Mouse (Mus musculus): Measurements from ENCODE around the gene Slc40a1. TPM values are rescaled to one million over a fixed set of nuclear protein-coding genes. Genes with fewer than 3 reads are reported as not detected.

Slc40a1 gene
- total and polyA plus RNA-seq, 3 experiments, result 1.5 to 12.6 (median 5.2) TPM

GRCm38 (mm10) chr1:45883378-45883777, 42.9 kb downstream of the Slc40a1 start:
- no peak for DNase-seq

- no peak for DNase-seq
Observed at GRCm38 (mm10) chr1:45882076-45882475, 44.2 kb downstream of the Slc40a1 start.

GRCm38 (mm10) chr1:45881228-45881832, 45.0 kb downstream of the Slc40a1 start:
- no peak for DNase-seq

GRCm38 (mm10) chr1:45877463-45877862, 48.9 kb downstream of the Slc40a1 start:
- DNase-seq, result no peak

- DNase-seq, result no peak
Observed at GRCm38 (mm10) chr1:45876450-45877198, 49.7 kb downstream of the Slc40a1 start.

- no peak for DNase-seq
Observed at GRCm38 (mm10) chr1:45875640-45876039, 50.7 kb downstream of the Slc40a1 start.

GRCm38 (mm10) chr1:45873250-45873649, 53.1 kb downstream of the Slc40a1 start:
- DNase-seq, result no peak

- DNase-seq, result no peak
Observed at GRCm38 (mm10) chr1:45868479-45869137, 57.7 kb downstream of the Slc40a1 start.

GRCm38 (mm10) chr1:45868050-45868449, 58.3 kb downstream of the Slc40a1 start:
- DNase-seq, result no peak

GRCm38 (mm10) chr1:45866288-45867018, 59.9 kb downstream of the Slc40a1 start:
- no peak for DNase-seq

- no peak for DNase-seq
Observed at GRCm38 (mm10) chr1:45865727-45866126, 60.6 kb downstream of the Slc40a1 start.

- DNase-seq, result no peak
Observed at GRCm38 (mm10) chr1:45865316-45865715, 61.0 kb downstream of the Slc40a1 start.

- peak; percentile 23 for DNase-seq
Observed at GRCm38 (mm10) chr1:45864564-45865014, 61.7 kb downstream of the Slc40a1 start.

GRCm38 (mm10) chr1:45863641-45864040, 62.7 kb downstream of the Slc40a1 start:
- DNase-seq, result no peak

GRCm38 (mm10) chr1:45861162-45861561, 65.2 kb downstream of the Slc40a1 start:
- no peak for DNase-seq

GRCm38 (mm10) chr1:45860349-45860748, 66.0 kb downstream of the Slc40a1 start:
- no peak for DNase-seq

Other genes with a start within 250 kb of the Slc40a1 start
- gene Wdr75, start 131.4 kb downstream of the Slc40a1 start, total RNA-seq (2021), result 10 to 100 TPM; 42.3 to 43.4 TPM
- gene Wdr75, start 131.4 kb downstream of the Slc40a1 start, polyA plus RNA-seq (2012; rRNA removed), result 28.8 and 30.9 TPM in 2 replicates
- not detected for gene Gm5269, start 36.2 kb downstream of the Slc40a1 start, total RNA-seq (2021)
- not detected in 2 replicates for gene Gm5269, start 36.2 kb downstream of the Slc40a1 start, polyA plus RNA-seq (2012; rRNA removed)
- gene Dnah7b, start 139.8 kb upstream of the Slc40a1 start, total RNA-seq (2021), result 1 to 10 TPM; 1.8 to 1.9 TPM
- 0.64 and 1.4 TPM in 2 replicates for gene Dnah7b, start 139.8 kb upstream of the Slc40a1 start, polyA plus RNA-seq (2012; rRNA removed)